Mouse (Mus musculus) limb, embryonic 12.5 days (tissue): ENCODE data around the gene Herc2. TPM values are rescaled to one million over a fixed set of nuclear protein-coding genes. Genes with fewer than 3 reads are reported as not detected.

Experiments used
- ATAC-seq: fragments of 200-750 bp; cut with Nextera tagmentation; 2 replicates; pipeline ENCODE4 v1.8.0; 2017; ENCODE audit warnings: low read depth, moderate TSS enrichment; ENCODE audit not compliant: insufficient number of reproducible peaks, insufficient read depth, low FRiP score, low TSS enrichment
- H3K27ac ChIP-seq: fragments of 300-500 bp; sonication (generic); 2 replicates; pipeline ENCODE4 v1.5.1; 2016; ENCODE audit warnings: mild to moderate bottlenecking, moderate library complexity
- H3K27me3 ChIP-seq: fragments of 300-500 bp; sonication (generic); 2 replicates; pipeline ENCODE4 v1.6.1; 2016; ENCODE audit warnings: mild to moderate bottlenecking, moderate library complexity
- H3K36me3 ChIP-seq: fragments of 300-500 bp; sonication (generic); 2 replicates; pipeline ENCODE4 v1.6.1; 2016; ENCODE audit warnings: mild to moderate bottlenecking, moderate library complexity
- H3K4me1 ChIP-seq: fragments of 300-500 bp; sonication (generic); replicated peaks from 2 replicates; pipeline ENCODE4 v1.6.1; 2016
- H3K4me2 ChIP-seq: fragments of 300-500 bp; sonication (generic); 2 replicates; pipeline ENCODE4 v1.6.1; 2016; ENCODE audit warnings: mild to moderate bottlenecking, moderate library complexity
- H3K4me3 ChIP-seq: fragments of 300-500 bp; sonication (generic); replicated peaks from 2 replicates; pipeline ENCODE4 v1.5.1; 2016; ENCODE audit warnings: mild to moderate bottlenecking
- H3K9ac ChIP-seq: fragments of 300-500 bp; sonication (generic); replicated peaks from 2 replicates; pipeline ENCODE4 v1.6.1; 2016; ENCODE audit warnings: mild to moderate bottlenecking, moderate library complexity
- H3K9me3 ChIP-seq: fragments of 300-500 bp; sonication (generic); 2 replicates; pipeline ENCODE4 v1.6.1; 2016; ENCODE audit warnings: mild to moderate bottlenecking, moderate library complexity
- WGBS: fragments of 180-500 bp; shearing (Covaris S2); methylation state at CpG from one replicate; pipeline ENCODE4 v1.1.7; 2016; 5-methylcytosine and 5-hydroxymethylcytosine counted together
- polyA plus RNA-seq: library from polyadenylated mRNA; unstranded; fragments of >200 nt; fragmentation: Nextera tagmentation; extraction: Ambion mirVana; gene quantifications from 2 replicates; pipeline ENCODE4 v1.2.1, GENCODE M21; 2016

The Herc2 gene
- polyA plus RNA-seq, 1 experiment from 2014 or later, result 25.8 TPM

GRCm38 (mm10) chr7:56071724-56072123 is 21.7 kb downstream of the Herc2 start:
- H3K4me3 ChIP-seq, result no peak overlapping the region
- 93% methylated on average over 4 of the region's 4 CpGs for WGBS
- no peaks in the 10 kb centered on the region for H3K9me3 ChIP-seq
- no peaks in the 10 kb centered on the region for H3K27me3 ChIP-seq
- H3K36me3 ChIP-seq, result peaks cover 14% of the 10 kb centered on the region
- ATAC-seq, result no peak
- no peak overlapping the region for H3K4me2 ChIP-seq
- H3K4me1 ChIP-seq, result no peaks in the 10 kb centered on the region
- H3K9ac ChIP-seq, result no peak overlapping the region
- H3K27ac ChIP-seq, result no peak overlapping the region

DNA sequence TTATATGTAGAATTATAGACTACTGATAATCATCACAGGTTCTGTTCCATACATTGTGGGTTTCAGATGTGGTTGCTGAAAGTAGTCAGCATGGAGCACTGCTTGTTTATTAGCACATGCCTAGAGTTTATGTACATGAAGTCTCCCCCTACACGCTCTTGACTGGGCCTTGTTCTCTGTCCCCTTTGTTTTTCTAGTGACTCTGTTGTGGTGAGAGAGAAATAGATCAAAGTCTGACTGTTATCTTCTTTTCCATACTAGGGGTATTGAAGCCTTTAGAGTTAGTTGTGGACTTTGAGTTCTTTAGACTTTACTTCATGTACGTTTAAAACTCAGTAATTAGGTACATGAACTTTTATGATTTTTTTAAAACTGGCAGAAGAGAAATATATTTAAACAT is 33.0 kb downstream of the Herc2 start:
- Histone ChIP-seq H3K9me3 (no peaks in the 10 kb centered on the region), H3K27me3 (no peaks in the 10 kb centered on the region), H3K4me1 (no peaks in the 10 kb centered on the region), H3K4me2 (no peak overlapping the region), H3K27ac (no peak overlapping the region), H3K4me3 (no peak overlapping the region), H3K9ac (no peak overlapping the region), H3K36me3 (peaks cover 28% of the 10 kb centered on the region)
- ATAC-seq, result no peak
- whole genome bisulfite sequencing, result 78% methylated on average over 2 of the region's 2 CpGs

DNA sequence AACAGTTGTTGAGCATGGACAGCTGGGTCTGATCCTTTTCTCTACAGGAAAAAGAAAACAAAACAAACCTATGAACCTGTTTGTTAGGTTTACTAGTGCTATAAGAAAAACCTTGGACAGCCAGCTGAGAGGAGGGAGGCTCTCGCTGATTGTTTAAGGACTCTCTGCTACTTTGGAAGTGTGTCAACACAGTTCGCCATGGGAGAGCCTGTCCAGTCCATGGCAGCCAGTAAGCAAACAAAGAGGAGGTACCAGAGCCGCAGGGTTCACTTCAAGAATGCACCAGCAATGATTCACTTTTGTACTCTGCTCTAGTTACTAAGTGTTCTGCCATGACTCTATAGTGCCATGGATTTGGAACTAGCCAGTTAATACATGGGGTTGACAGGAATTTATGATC is 39.1 kb downstream of the Herc2 start:
- Histone ChIP-seq H3K9ac (no peak overlapping the region), H3K36me3 (peaks cover 77% of the 10 kb centered on the region), H3K27ac (no peak overlapping the region), H3K4me2 (no peak overlapping the region), H3K4me1 (no peaks in the 10 kb centered on the region), H3K4me3 (no peak overlapping the region), H3K27me3 (no peaks in the 10 kb centered on the region), H3K9me3 (no peaks in the 10 kb centered on the region)
- WGBS, result 93% methylated on average over 3 of the region's 3 CpGs
- no peak for ATAC-seq

GRCm38 (mm10) chr7:56091445-56091844 is 41.4 kb downstream of the Herc2 start:
- Histone ChIP-seq H3K9ac (no peak overlapping the region), H3K36me3 (peaks cover 85% of the 10 kb centered on the region), H3K27me3 (no peaks in the 10 kb centered on the region), H3K9me3 (no peaks in the 10 kb centered on the region), H3K4me3 (no peak overlapping the region), H3K27ac (no peak overlapping the region), H3K4me2 (no peak overlapping the region), H3K4me1 (no peaks in the 10 kb centered on the region)
- WGBS, result 95% methylated on average over 5 of the region's 5 CpGs
- ATAC-seq, result no peak

DNA sequence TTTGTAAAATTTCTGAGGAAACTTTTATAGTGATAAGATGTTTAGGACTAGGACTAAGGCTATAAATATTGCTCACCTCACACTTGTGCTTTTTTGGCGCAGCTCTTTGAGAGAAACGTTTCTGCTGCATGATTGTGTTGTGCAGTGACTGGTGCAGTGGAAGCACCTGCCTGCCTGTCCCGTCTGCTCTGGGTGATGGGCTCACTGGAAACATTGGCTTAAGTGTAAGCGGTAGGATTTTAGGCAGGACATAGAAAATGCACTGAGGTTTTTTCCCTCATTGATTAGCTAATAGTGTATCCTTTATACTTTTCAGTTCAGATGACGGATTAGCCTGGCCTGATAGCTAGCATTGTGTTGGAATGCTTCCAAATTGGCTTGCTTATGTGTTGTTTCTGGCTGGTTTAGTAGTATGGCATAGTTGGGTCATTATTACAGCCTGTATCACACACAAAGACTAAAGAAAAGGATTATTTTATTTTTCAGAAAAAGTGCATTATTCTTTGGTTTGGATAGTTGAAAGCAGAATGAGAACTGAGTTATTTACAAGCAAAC is 52.4 kb downstream of the Herc2 start:
- H3K27ac ChIP-seq, result no peak overlapping the region
- no peaks in the 10 kb centered on the region for H3K4me1 ChIP-seq
- 89% methylated on average over 5 of the region's 5 CpGs for WGBS
- H3K27me3 ChIP-seq, result no peaks in the 10 kb centered on the region
- no peaks in the 10 kb centered on the region for H3K9me3 ChIP-seq
- H3K4me2 ChIP-seq, result no peak overlapping the region
- ATAC-seq, result no peak
- H3K4me3 ChIP-seq, result no peak overlapping the region
- H3K36me3 ChIP-seq, result peaks cover 73% of the 10 kb centered on the region
- no peak overlapping the region for H3K9ac ChIP-seq

DNA sequence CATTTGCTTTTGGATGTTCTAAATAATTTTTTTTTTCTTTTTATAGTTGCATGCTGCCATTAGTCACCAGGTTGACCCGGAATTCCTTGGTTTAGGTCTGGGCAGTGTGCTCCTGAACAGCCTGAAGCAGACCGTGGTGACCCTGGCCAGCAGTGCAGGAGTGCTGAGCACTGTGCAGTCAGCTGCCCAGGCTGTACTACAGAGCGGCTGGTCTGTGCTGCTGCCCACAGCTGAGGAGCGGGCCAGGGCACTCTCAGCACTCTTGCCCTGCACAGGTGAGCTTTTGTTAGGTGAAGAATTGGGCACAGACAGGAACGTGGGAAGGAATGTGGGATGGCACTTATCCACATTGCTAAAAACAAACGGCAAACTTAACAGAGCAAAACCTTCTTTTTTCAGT is 63.0 kb downstream of the Herc2 start:
- Histone ChIP-seq H3K36me3 (peaks cover 60% of the 10 kb centered on the region), H3K27ac (no peak overlapping the region), H3K4me1 (no peaks in the 10 kb centered on the region), H3K4me2 (no peak overlapping the region), H3K9ac (no peak overlapping the region), H3K9me3 (no peaks in the 10 kb centered on the region), H3K27me3 (no peaks in the 10 kb centered on the region), H3K4me3 (no peak overlapping the region)
- ATAC-seq, result no peak
- WGBS, result 92% methylated on average over 6 of the region's 6 CpGs

- WGBS, result 89% methylated on average over 1 of the region's 1 CpGs
- H3K36me3 ChIP-seq, result peaks cover 51% of the 10 kb centered on the region
- no peaks in the 10 kb centered on the region for H3K4me1 ChIP-seq
- no peak overlapping the region for H3K4me3 ChIP-seq
- no peak overlapping the region for H3K9ac ChIP-seq
- H3K9me3 ChIP-seq, result no peaks in the 10 kb centered on the region
- no peak overlapping the region for H3K4me2 ChIP-seq
- no peak overlapping the region for H3K27ac ChIP-seq
- no peaks in the 10 kb centered on the region for H3K27me3 ChIP-seq
- ATAC-seq, result no peak
These were observed 64.2 kb downstream of the Herc2 start for GRCm38 (mm10) chr7:56114148-56114547.

GRCm38 (mm10) chr7:56120968-56121367 is 71.0 kb downstream of the Herc2 start:
- no peak overlapping the region for H3K9ac ChIP-seq
- no peaks in the 10 kb centered on the region for H3K9me3 ChIP-seq
- H3K27ac ChIP-seq, result no peak overlapping the region
- H3K4me2 ChIP-seq, result no peak overlapping the region
- H3K4me3 ChIP-seq, result no peak overlapping the region
- no peaks in the 10 kb centered on the region for H3K27me3 ChIP-seq
- ATAC-seq, result no peak
- no peaks in the 10 kb centered on the region for H3K4me1 ChIP-seq
- WGBS, result 88% methylated on average over 7 of the region's 7 CpGs
- peaks cover 31% of the 10 kb centered on the region for H3K36me3 ChIP-seq

DNA sequence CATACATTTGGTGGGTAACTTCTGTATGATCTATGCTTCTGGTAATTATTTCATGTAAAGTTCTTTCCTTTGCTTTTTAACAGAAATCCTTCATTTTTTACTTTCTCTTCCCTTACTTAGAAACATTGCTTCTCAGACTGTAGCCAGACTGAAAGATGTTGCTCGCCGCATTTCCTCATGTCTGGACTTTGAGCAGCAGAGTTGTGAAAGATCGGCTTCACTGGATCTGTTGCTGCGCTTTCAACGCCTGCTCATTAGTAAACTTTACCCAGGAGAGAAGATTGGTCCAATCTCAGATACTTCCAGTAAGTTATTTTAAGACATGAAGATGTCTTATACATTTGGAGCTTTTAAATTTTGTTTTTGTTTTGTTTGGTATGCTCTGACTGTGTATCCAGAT is 71.4 kb downstream of the Herc2 start:
- WGBS, result 92% methylated on average over 5 of the region's 5 CpGs
- no peak for ATAC-seq
- H3K4me2 ChIP-seq, result no peak overlapping the region

GRCm38 (mm10) chr7:56128080-56128479 is 78.1 kb downstream of the Herc2 start:
- peaks cover 54% of the 10 kb centered on the region for H3K36me3 ChIP-seq
- 95% methylated on average over 3 of the region's 3 CpGs for WGBS
- no peak overlapping the region for H3K27ac ChIP-seq
- H3K4me2 ChIP-seq, result no peak overlapping the region
- no peak for ATAC-seq
- no peaks in the 10 kb centered on the region for H3K4me1 ChIP-seq
- H3K9ac ChIP-seq, result no peak overlapping the region
- H3K27me3 ChIP-seq, result no peaks in the 10 kb centered on the region
- no peaks in the 10 kb centered on the region for H3K9me3 ChIP-seq
- no peak overlapping the region for H3K4me3 ChIP-seq

More for the DNA sequence above, 71.4 kb downstream of the Herc2 start:
- no peak overlapping the region for H3K4me3 ChIP-seq
- H3K27ac ChIP-seq, result no peak overlapping the region
- H3K9me3 ChIP-seq, result no peaks in the 10 kb centered on the region
- H3K9ac ChIP-seq, result no peak overlapping the region
- H3K36me3 ChIP-seq, result peaks cover 32% of the 10 kb centered on the region
- H3K27me3 ChIP-seq, result no peaks in the 10 kb centered on the region
- no peaks in the 10 kb centered on the region for H3K4me1 ChIP-seq

DNA sequence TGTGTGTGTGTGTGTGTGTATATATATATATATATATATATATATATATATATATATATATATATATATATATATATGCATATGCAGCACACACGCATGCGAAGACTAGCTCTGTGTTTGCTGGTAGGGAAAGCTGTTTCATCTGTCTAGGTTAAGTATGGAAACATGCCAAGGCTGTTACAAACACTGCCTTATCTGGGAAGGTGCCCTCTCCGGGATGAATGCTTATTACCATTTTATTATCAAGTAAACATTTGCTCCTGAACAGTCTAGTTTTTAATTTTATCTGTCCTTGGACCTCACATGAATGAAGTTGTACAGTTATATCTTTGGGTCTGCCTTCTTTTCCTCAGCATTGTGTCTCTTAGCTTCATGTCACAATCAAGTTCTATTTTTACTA is 79.6 kb downstream of the Herc2 start:
- Histone ChIP-seq H3K4me3 (no peak overlapping the region), H3K4me2 (no peak overlapping the region), H3K9ac (no peak overlapping the region), H3K27me3 (no peaks in the 10 kb centered on the region), H3K27ac (no peak overlapping the region), H3K36me3 (peaks cover 60% of the 10 kb centered on the region), H3K9me3 (no peaks in the 10 kb centered on the region), H3K4me1 (no peaks in the 10 kb centered on the region)
- no peak for ATAC-seq
- 93% methylated on average over 3 of the region's 3 CpGs for WGBS

GRCm38 (mm10) chr7:56131548-56131947 is 81.6 kb downstream of the Herc2 start:
- H3K9ac ChIP-seq, result no peak overlapping the region
- no peaks in the 10 kb centered on the region for H3K27me3 ChIP-seq
- no peaks in the 10 kb centered on the region for H3K9me3 ChIP-seq
- no peak overlapping the region for H3K27ac ChIP-seq
- no peak overlapping the region for H3K4me3 ChIP-seq
- no peaks in the 10 kb centered on the region for H3K4me1 ChIP-seq
- H3K36me3 ChIP-seq, result peaks cover 62% of the 10 kb centered on the region
- H3K4me2 ChIP-seq, result no peak overlapping the region
- no peak for ATAC-seq
- WGBS, result 83% methylated on average over 6 of the region's 6 CpGs
